Mouse (Mus musculus) stomach, embryonic 16.5 days (tissue): ENCODE measurements at regions not wholly inside any gene's neighbourhood (a gene's known extent, or its start where the extent isn't known, plus 50 kb on each side); places are given as distances from the start of the nearest gene placed in this dataset.
A peak's percentile ranks its signal among the peaks of the same experiment; 100 is the strongest.

ENCODE experiments used
- ATAC-seq: fragments of 200-750 bp; cut with Nextera tagmentation; 2 replicates; pipeline ENCODE4 v1.8.0; 2017; ENCODE audit warnings: moderate number of reproducible peaks, moderate TSS enrichment; ENCODE audit not compliant: insufficient read depth, low FRiP score
- H3K27ac ChIP-seq: fragments of 300-500 bp; sonication (generic); 2 replicates; pipeline ENCODE4 v1.5.1; 2014; ENCODE audit warnings: low read length
- H3K27me3 ChIP-seq: fragments of 300-500 bp; sonication (generic); 2 replicates; pipeline ENCODE4 v1.6.1; 2014; ENCODE audit warnings: low read length, control low read depth, mixed read lengths; ENCODE audit not compliant: control insufficient read depth, insufficient read depth
- H3K36me3 ChIP-seq: fragments of 300-500 bp; sonication (generic); 2 replicates; pipeline ENCODE4 v1.6.1; 2014; ENCODE audit warnings: low read length; ENCODE audit not compliant: control insufficient read depth, insufficient read depth
- H3K4me1 ChIP-seq: fragments of 300-500 bp; sonication (generic); 2 replicates; pipeline ENCODE4 v1.6.1; 2014; ENCODE audit warnings: low read length, control low read depth, mixed read lengths; ENCODE audit not compliant: control insufficient read depth, insufficient read depth
- H3K4me2 ChIP-seq: fragments of 300-500 bp; sonication (generic); 2 replicates; pipeline ENCODE4 v1.6.1; 2014; ENCODE audit warnings: low read depth, low read length, mixed read lengths
- H3K4me3 ChIP-seq: fragments of 300-500 bp; sonication (generic); replicated peaks from 2 replicates; pipeline ENCODE4 v1.5.1; 2014; ENCODE audit warnings: mild to moderate bottlenecking, low read length
- H3K9ac ChIP-seq: fragments of 300-500 bp; sonication (generic); 2 replicates; pipeline ENCODE4 v1.6.1; 2014; ENCODE audit warnings: low read length
- H3K9me3 ChIP-seq: fragments of 300-500 bp; sonication (generic); replicated peaks from 2 replicates; pipeline ENCODE4 v1.6.1; 2016; ENCODE audit warnings: low read length, control low read depth; ENCODE audit not compliant: control insufficient read depth
- WGBS: fragments of 180-500 bp; shearing (Covaris S2); extraction: QIAGEN DNeasy Blood & Tissue Kit; methylation state at CpG from one replicate; pipeline ENCODE4 v1.1.7; 2014; 5-methylcytosine and 5-hydroxymethylcytosine counted together

- no peaks in the 10 kb centered on the region for H3K36me3 ChIP-seq
- H3K4me2 ChIP-seq = no peak overlapping the region
- H3K9me3 ChIP-seq = no peaks in the 10 kb centered on the region
- no peak overlapping the region for H3K4me3 ChIP-seq
- no peaks in the 10 kb centered on the region for H3K27me3 ChIP-seq
- no peak overlapping the region for H3K27ac ChIP-seq
- H3K4me1 ChIP-seq = no peaks in the 10 kb centered on the region
- H3K9ac ChIP-seq = no peak overlapping the region
- 90% methylated on average over 2 of the region's 2 CpGs for WGBS
- ATAC-seq = peak; percentile 50; the same call in 1 of the 2 replicates
Observed at GRCm38 (mm10) chr5:91892338-91892737, 70.5 kb downstream of the Rchy1 start.

- H3K4me1 ChIP-seq = no peaks in the 10 kb centered on the region
- H3K9me3 ChIP-seq = no peaks in the 10 kb centered on the region
- no peak overlapping the region for H3K4me3 ChIP-seq
- ATAC-seq = no peak
- H3K27me3 ChIP-seq = no peaks in the 10 kb centered on the region
- no peak overlapping the region for H3K27ac ChIP-seq
- H3K36me3 ChIP-seq = no peaks in the 10 kb centered on the region
- H3K9ac ChIP-seq = no peak overlapping the region
- H3K4me2 ChIP-seq = no peak overlapping the region
- 80% methylated on average over 1 of the region's 1 CpGs for WGBS
Observed at GRCm38 (mm10) chr5:91881771-91882170, 81.1 kb downstream of the Rchy1 start.

- Histone ChIP-seq H3K36me3 (no peaks in the 10 kb centered on the region), H3K4me3 (no peak overlapping the region), H3K9me3 (no peaks in the 10 kb centered on the region), H3K27ac (no peak overlapping the region), H3K4me2 (no peak overlapping the region), H3K9ac (no peak overlapping the region), H3K4me1 (no peaks in the 10 kb centered on the region), H3K27me3 (no peaks in the 10 kb centered on the region)
- no peak for ATAC-seq
- WGBS = 93% methylated on average over 3 of the region's 3 CpGs
Observed at GRCm38 (mm10) chr5:91880231-91880630, 82.6 kb downstream of the Rchy1 start.

- Histone ChIP-seq H3K4me2 (no peak overlapping the region), H3K9ac (no peak overlapping the region), H3K9me3 (no peaks in the 10 kb centered on the region), H3K4me3 (no peak overlapping the region), H3K27me3 (no peaks in the 10 kb centered on the region), H3K4me1 (no peaks in the 10 kb centered on the region), H3K27ac (no peak overlapping the region), H3K36me3 (no peaks in the 10 kb centered on the region)
- WGBS = 75% methylated on average over 11 of the region's 11 CpGs
- no peak for ATAC-seq
Observed at GRCm38 (mm10) chr5:91878627-91879026, 84.2 kb downstream of the Rchy1 start.

GRCm38 (mm10) chr5:91876682-91877031 lies 86.2 kb downstream of the Rchy1 start:
- no peaks in the 10 kb centered on the region for H3K4me1 ChIP-seq
- no peaks in the 10 kb centered on the region for H3K36me3 ChIP-seq
- whole genome bisulfite sequencing = 82% methylated on average over 2 of the region's 2 CpGs
- H3K9ac ChIP-seq = no peak overlapping the region
- no peaks in the 10 kb centered on the region for H3K9me3 ChIP-seq
- no peak overlapping the region for H3K4me3 ChIP-seq
- H3K27me3 ChIP-seq = no peaks in the 10 kb centered on the region
- no peak for ATAC-seq
- no peak overlapping the region for H3K27ac ChIP-seq
- no peak overlapping the region for H3K4me2 ChIP-seq

- no peaks in the 10 kb centered on the region for H3K27me3 ChIP-seq
- H3K36me3 ChIP-seq = no peaks in the 10 kb centered on the region
- WGBS = 61% methylated on average over 10 of the region's 10 CpGs
- no peak overlapping the region for H3K4me3 ChIP-seq
- no peak overlapping the region for H3K9ac ChIP-seq
- no peaks in the 10 kb centered on the region for H3K9me3 ChIP-seq
- no peak overlapping the region for H3K4me2 ChIP-seq
- ATAC-seq = no peak
- H3K4me1 ChIP-seq = no peaks in the 10 kb centered on the region
- H3K27ac ChIP-seq = no peak overlapping the region
Observed at GRCm38 (mm10) chr5:91875875-91876681, 86.8 kb downstream of the Rchy1 start.

- H3K36me3 ChIP-seq = no peaks in the 10 kb centered on the region
- ATAC-seq = no peak
- H3K27ac ChIP-seq = no peak overlapping the region
- H3K4me2 ChIP-seq = no peak overlapping the region
- H3K27me3 ChIP-seq = no peaks in the 10 kb centered on the region
- H3K9ac ChIP-seq = no peak overlapping the region
- no peak overlapping the region for H3K4me3 ChIP-seq
- no peaks in the 10 kb centered on the region for H3K9me3 ChIP-seq
- 68% methylated on average over 1 of the region's 1 CpGs for WGBS
- H3K4me1 ChIP-seq = no peaks in the 10 kb centered on the region
Observed at GRCm38 (mm10) chr5:91872816-91873215, 90.1 kb downstream of the Rchy1 start.

- no peak overlapping the region for H3K4me2 ChIP-seq
Observed at GRCm38 (mm10) chr5:91869791-91870190, 93.1 kb downstream of the Rchy1 start.

GRCm38 (mm10) chr5:91866184-91866583 lies 96.7 kb downstream of the Rchy1 start:
- Histone ChIP-seq H3K9ac (no peak overlapping the region), H3K27ac (no peak overlapping the region), H3K4me1 (no peaks in the 10 kb centered on the region), H3K4me2 (no peak overlapping the region), H3K36me3 (no peaks in the 10 kb centered on the region), H3K4me3 (no peak overlapping the region), H3K9me3 (no peaks in the 10 kb centered on the region), H3K27me3 (no peaks in the 10 kb centered on the region)
- ATAC-seq = no peak
- 86% methylated on average over 3 of the region's 3 CpGs for WGBS

More at GRCm38 (mm10) chr5:91869791-91870190, 93.1 kb downstream of the Rchy1 start:
- H3K9me3 ChIP-seq = no peaks in the 10 kb centered on the region
- H3K27ac ChIP-seq = no peak overlapping the region
- H3K27me3 ChIP-seq = no peaks in the 10 kb centered on the region
- no peak overlapping the region for H3K4me3 ChIP-seq
- H3K4me1 ChIP-seq = no peaks in the 10 kb centered on the region
- no peaks in the 10 kb centered on the region for H3K36me3 ChIP-seq
- no peak for ATAC-seq
- no peak overlapping the region for H3K9ac ChIP-seq
- 92% methylated on average over 6 of the region's 6 CpGs for WGBS
